Mouse (Mus musculus): Measurements from ENCODE around the gene Gabbr2.

Gabbr2 gene

DNA sequence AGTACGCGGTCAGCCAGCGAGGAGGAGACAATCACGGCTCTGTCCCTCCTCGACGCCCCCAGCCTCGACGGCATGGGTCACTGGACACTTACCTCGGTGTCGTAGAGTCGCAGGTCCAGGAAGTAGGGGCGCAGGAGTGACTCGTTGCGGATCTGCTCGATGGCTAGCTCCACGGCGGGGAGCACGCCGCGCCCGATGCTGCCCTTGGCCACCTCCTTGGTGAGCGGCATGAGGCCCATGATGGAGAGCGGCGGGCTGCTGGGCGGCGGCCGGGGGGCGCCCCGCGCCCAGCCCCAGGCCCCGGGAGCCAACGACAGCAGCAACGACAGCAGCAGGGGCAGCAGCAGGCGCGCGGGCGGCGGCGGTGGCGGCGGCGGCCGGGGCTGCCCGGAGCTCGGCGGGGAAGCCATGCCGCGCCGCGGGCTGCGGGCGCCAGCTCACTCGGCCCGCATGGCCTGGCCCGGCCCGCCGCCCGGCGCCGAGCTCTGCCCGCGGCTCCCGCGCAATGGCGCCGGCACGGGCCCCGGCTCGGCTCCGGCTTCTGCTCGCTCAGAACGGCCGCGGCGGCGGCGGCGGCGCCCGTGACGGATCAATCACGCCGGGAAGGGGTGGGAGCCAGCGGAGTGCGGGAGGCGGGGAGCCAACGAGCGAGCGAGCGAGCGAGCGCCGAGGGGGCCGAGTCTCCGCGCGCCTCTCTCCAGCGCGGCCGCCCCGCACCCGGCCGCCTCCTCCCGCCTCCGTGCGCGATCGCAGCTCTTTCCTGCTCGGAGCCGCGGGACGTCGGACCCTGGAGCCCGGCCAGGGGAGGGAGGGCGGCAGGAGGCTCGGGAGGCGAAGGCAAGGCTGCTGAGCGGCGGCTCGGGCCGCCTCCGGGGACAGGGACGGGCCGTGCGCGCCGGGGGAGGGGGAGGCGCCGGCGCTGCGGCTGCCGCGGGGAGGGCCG lies at the start of gene Gabbr2:
Gene Gabbr2 (minus strand): TSS at position 858 of the 943 bp plus-strand sequence.
- peak; percentile 55 for DNase-seq (ENCODE audit: low spot score)

DNA sequence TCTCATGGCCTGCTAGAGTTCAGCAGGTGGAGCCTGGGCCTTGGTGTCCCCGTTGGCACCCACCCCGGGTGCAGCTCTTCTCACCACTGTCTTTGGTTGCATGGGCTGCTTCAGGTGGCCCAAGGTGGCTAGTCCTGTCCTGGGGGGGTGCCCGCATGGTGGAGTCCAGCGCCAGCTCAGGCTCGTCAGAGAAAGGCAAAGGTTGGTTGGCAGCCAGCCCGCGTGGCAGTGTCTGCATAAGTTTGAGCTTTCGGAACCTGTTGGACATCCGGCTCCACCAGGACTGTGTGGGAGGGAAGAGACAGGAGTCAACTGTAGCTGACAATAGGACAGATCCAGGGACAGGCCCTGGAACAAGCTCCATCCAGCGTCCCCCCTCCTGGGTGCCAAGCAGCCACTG lies 47.9 kb upstream of the Gabbr2 start:
- DNase-seq (ENCODE audit: low spot score) = no peak

DNA sequence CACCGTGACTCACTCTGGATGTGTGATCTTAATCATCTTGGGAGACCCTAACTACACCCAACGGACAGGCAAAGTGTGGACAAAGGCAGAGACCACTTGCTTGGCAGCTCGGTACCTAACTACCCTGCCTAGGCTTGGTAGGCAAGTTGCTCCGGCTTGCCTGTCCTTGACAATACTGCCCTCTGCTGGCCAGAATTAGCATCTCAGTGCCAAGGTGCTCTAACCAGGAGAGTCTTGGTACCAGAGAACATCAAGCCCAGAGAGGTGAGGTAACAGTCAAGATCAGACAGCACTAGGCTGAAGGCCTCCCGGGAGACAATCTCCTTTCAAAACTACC lies 45.6 kb upstream of the Gabbr2 start:
- peak; percentile 86 for DNase-seq (ENCODE audit: low spot score)

DNA sequence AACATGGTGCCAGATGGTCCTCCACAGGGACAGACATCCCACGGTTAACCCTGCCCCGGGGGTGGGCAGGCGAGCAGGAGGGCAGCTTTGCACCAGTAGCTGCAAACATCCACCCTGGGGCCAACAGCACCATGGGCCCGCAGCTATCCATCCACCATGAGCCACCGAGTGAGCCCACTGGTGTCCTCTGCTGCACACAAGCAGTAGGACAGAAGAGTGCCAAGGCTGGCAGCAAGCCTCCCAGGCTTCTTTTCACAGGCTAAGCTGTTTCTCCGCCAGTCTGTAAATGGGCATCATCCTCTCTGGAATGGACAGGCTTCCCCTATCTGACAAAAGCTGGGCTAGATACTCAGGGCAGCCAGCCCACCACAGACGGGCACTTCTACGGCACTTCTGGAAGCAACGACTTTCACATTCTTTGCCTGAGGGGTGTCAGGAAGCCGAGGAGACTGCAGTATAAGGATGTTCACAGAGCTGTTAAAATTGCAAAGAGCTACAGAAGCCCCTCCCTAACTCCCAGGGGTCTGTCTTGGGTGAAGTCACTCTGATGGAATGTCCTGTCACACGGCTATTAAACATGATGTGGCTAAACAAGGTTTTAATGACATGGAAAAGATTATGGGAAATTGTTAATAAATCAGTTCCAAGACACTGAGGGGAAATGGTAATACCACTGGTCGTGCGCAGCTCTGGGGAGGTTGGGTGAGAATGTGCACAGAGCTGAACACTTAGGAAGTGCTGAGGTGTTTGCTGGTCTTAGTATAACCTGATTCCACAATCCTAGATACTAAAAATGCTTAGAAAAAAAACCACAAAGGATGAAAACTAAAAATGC lies 45.0 kb upstream of the Gabbr2 start:
- no peak for DNase-seq (ENCODE audit: low spot score)

DNA sequence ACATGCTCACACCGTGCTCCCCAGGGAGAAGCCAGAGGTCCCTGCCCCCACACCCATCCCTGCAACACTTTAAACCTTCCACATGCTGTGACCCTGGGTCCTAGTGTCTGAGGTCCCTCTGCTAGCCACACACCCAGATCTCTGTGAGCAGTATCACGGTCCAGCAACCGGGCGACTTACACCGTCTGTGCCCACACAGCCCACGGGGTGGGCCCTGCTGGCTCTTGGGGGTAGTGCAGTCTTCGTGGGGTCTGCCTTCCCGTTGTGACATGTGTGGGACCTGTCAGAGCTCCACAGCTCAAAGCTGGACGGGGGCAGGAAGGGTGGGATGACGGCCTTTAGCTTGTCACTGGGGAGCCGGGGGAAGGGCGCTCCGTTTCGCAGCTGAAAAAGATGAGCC lies 43.9 kb upstream of the Gabbr2 start:
- no peak for DNase-seq (ENCODE audit: low spot score)

DNA sequence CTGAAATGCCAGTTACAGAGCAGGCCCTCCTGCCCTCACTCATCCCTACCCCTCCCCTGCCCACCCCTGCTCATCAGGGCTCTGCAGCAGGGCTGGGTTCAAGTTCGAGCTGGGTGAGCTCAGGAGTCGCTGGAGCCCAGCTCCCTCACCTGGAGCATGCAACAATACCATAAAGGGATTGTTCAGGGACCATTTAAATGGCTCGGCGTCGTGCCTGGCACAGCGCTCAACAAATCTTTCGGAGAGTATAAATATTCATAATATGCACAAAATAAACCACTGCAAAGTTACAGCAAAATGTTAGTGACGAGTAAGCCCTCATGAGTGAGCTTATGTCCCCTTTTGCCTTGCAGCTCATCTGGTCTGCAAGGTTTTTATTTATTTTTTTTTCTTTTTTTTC lies 40.5 kb upstream of the Gabbr2 start:
- no peak for DNase-seq (ENCODE audit: low spot score)

DNA sequence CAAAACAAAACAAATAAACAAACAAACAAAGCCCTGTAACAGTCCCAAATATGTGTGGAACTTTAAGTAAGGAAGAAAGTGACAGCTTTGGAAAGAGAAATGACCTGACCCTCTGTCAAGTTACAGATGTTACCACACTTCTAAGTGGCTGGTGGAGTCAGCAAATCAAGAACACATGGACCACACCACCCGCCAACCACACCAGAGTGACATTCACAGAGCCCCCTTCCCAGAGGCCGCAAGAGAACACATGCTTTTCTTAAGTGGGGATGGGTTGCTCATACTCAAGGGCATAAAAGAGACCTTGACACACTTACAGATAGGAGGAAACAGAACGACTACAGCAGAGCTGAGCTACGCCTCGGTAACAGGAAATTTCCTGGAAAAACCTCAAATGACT lies 37.1 kb upstream of the Gabbr2 start:
- DNase-seq (ENCODE audit: low spot score) = no peak

DNA sequence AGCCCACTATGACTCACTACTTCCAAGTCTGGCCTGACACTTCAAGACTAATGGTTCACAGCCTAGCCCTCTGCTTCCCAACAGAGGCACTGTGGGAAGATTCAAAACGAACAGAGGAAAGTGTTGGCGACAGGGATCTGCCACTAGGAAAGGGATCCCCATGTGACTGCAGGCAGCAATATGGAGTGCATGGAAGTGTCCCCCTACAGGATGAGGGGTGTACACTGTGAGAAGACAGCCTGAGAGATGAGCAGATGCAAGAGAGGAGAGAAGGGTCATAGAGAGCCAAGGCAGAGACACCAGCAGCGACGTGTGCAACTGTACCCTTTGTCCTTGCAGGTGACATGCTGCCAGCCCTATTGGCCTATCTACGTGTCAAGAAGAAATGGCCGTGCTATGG lies 32.3 kb upstream of the Gabbr2 start:
- DNase-seq (ENCODE audit: low spot score) = no peak

DNA sequence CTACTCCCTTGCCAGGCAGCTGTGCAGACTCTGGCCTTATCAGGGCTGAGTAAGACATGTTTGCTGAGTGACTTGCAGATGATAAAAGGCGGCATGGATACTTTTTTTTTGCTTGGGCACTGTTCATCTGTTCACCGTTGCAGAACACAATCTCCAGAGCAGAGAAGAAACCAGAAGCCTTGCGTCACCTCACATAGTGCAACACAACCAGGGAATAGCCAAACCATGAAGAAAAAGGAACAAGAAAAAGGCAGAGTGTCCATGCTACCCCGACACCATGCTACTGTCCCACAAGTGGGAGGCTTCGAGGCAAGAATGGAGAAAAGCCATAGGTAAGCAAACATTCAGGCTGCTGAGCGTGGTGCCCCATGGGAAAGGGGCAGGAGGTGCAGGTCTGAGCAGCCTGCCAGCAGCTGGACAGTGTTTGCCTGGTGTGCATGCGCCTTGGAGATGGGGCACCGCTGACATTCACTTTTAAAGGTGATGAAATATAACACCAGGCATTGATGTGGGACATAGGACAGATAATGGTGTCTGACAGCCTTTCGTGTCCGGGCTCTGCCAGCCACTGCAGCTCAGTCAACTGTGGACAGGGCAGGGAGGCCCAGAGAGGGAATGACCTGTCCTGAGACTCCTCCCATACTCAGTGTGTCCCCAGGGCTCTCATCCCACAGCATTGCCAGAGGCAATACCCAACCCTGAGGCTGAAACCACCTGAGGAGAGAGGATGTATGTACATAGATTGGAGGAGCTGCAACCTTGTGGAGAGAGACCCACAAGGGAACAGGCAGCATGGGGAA lies 31.3 kb upstream of the Gabbr2 start:
- DNase-seq (ENCODE audit: low spot score) = no peak

DNA sequence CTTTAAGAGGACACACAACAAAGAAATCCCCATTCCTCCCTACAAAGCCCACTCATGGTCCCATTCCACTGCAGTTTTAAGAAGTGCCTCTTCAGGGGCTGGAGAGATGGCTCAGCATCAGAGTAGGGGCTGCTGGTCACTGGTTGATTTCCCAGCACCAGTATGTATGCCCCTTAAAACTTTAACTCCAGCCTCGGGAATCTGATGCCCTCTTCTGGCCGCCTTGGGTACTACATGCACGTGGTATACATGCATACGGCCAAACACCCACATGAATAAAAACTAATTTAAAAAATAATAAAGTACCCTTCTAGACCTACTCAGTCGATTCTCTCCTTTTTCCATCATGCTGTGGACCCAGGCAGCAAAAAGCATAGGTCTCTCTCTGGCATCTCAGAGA lies 28.9 kb upstream of the Gabbr2 start:
- peak; percentile 75 for DNase-seq (ENCODE audit: low spot score)

DNA sequence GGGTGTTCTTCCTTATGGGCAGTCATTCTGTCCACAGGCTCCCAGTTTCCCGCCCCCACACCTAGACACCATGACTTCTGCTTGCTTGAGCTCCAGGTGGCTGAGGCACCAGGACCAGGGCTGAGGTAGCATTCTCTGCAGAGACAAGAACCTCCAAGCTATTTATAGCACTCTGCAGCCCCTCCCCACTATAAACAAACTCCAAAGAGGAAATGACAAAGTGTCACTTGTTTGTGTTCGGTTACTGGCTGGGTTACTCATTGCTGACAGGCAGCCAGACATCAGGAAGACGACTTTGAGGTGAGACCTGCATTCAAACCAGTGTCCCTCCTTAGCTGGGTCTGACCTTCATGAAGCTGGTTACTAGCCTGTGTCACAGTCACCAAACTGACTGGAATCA lies 23.5 kb upstream of the Gabbr2 start:
- DNase-seq (ENCODE audit: low spot score) = no peak

DNA sequence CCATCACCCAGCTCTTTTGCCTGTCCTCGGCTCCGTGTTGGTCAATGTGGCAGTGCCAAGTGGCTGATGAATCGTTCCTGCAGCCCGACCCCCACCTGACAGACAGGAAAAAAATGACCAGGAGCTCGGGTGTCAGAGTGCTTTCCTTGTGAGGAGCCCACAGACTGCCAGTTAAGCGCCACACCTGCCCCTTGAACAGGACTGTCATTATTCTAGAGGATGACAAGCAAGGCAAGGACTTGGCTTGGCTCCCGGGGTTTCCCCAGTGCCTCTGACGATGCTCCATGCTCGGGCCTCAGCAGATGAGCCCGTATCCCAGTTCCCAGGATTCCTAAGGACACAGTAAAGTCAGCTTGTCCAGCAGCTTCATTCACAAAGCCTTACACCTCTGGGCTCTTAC lies 20.8 kb upstream of the Gabbr2 start:
- DNase-seq (ENCODE audit: low spot score) = no peak

DNA sequence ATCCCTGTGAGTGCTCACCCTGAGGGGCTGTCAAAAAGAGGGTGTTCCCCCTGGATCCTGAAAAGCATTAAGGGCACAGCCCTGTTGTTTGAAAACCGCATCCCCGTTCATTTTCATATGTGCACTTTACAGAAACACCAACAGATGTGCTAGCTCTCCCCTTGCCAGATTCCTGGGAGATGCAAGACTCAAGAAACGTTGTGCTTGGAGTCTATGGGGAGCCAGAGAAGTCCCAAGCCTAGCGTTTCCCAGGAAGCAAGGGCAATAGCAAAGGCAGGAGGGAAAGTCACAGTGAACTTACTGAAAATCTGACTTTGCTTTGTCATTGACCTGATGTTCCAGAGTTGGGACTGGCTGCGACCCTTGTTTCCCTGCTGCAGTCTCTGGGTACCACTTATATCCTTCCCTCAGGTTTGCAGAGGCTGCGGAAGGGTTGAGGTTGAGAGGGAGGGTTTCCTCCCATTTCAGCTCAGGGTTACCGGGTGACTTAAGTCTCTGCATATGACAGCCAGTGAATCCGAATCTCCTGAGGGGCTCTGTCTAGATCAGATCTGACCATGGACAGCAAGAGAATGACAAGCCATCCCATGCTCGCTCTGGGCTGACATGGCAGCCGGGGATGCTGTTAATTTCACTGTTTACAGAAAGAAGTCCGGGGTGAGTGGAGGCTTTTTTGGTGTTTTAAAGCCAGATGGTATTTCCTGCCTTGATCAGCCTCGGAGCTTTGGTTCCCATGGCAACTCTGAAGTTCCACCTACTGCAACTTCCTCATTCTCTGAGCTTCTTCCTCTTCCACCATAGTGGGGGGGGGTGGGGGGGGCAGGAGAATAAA lies 18.9 kb upstream of the Gabbr2 start:
- DNase-seq (ENCODE audit: low spot score) = peak; percentile 75

DNA sequence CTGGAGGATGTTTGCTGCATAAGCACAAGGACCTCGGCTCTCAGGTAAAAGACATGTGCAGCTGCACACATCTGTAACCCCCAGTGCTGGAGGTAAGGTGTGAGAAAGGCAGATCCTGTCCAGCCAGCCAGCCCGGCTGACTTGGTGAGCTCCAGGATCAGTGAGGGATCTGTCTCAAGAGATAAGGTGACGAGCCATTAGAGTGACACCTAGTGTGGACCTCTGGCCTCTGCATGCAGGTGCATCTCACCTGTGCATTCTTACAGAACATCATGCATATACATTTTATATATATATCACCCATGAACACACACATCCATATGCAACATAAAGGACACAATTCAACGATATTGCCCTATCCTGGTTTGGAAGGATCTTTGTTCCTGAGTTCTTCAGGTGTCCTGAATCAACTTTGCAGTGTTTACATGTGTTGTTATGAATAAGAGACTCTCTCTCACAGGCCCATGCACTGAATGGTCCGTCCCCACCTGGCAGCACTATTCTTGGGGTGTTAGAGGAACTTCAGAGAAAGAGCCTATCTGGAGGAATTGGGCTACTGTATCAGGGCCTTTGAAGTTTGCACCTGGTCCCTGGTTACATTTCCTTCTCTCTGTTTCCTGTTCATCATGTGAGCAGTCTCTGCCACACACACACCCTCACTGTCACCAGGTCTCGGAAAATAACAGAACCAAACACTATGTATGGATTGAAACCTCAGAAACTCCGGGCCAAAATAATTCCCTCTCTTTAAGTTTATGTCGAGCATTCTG lies 9.1 kb upstream of the Gabbr2 start:
- no peak for DNase-seq (ENCODE audit: low spot score)

DNA sequence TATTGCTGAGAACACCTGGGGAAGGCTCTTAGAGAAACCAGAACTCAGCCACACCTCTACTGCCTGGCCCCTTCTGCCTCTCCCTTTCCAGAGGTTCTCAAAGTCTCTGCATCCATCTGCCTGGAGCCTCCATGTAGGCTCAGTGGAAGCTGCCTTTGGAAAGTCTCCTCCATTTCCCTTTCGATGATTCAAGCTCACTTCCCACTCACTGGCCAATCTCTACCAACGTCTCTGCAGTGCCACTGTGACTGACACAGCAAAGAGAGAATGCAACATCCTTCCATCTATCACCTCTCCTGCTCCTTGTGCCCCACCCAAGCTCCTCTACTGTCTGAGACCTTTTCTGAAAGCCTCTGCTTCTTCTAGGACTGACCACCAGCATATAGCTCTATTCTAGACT lies 6.3 kb upstream of the Gabbr2 start:
- no peak for DNase-seq (ENCODE audit: low spot score)

DNA sequence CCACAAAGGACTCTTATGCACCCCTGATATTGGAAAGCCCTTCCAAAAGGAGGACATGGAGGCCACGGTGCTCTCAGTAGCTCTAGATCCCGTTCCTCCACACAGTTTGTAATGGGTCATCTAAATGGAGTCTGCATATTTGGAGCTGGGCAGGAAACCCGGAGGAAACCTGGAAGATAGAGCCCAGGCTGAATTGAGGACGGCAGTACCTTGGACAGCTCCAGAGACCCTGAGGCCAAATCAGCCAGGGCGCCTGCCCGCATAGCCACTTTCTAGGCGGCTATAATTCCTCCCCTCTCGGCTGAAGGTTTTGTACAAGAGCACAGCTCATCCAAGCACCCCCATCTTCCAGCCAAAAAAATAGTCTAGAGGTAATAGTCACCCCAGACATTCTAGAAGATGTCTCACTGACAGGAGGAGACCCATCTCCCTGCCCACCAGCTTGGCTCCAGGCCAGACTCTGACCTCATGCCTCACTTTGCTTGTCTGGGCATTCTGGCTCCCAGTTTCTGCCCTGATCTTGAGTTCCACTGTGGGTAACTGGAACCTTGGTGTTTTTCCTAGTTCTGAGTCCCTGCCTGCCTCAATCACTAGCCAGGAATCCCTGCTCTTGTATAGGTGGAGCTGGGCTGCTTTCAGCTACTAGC lies 1.3 kb upstream of the Gabbr2 start:
- no peak for DNase-seq (ENCODE audit: low spot score)

DNA sequence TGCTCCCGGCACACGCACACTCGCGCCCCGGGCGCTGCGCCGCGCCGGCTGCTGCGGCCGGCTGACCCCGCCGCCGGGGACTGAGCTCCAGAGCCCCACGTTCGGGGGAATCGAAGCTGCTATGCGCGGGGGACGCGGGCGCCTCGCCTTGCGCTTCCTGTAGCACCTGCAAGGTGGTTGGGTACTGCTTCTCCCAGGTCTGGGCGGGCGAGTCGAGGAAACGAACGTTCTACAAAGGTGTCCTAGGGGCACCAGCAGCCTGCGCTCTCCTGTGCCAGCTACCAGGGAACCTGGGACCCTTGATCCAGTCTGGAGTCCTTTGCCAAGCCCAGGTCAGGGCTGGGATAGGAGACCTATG lies 265 bp upstream of the Gabbr2 start:
- no peak for DNase-seq (ENCODE audit: low spot score)

DNA sequence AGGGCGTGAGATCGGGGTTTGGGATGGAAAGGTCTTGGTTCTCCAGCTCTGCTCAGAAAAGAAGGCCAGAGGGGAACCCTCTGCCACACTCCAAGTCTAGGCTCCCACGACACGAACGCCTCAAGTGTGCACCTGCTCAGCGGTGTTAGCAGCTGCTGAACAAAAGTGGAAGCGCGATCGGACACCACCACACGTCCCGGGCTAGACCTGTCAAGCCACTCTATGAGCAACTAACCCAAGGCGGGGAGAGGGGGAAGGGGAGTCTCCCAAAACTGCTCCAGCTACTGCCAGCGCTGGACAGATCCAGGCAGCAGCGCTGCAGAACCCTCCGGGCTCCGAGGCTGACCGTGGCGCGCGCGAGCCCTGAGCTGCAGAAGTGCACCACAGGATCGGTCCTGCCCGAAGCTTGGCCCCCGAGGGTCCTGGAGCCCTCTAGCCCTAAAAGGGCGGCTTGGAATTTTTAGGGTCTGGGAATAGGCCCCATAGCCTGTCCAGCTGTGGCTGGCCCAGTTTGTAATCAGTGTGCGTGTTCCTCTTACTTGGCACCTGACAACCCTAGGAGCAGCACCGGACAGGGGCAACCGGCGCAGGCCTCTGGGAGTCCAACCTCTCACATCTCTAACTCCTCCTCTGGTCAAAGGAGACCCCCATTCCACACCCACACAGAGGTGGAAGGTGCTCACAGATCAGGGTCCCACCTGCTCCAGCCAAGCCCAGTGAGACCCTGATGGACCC lies 1.2 kb downstream of the Gabbr2 start:
- DNase-seq (ENCODE audit: low spot score) = no peak

DNA sequence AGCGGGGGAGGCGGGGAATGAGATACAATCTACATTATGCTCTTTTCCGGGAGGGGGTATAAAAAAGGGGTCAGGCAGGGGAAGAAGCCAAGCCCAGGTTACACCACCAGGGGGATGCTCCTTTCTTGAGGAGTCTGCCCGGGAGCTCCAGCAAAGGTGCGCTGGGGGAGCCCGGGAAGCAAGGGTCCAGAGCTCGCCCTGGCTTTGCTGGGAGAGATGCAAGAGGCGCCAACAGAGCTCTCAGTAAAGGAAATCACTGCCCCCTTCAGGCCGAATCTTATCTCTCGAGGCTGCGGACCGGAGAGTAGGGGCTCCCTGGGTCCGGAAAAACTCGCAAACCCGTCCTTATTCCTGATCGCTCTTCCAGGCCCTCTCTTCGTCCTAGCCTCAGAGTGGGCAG lies 1.8 kb downstream of the Gabbr2 start:
- peak; percentile 80 for DNase-seq (ENCODE audit: low spot score)

DNA sequence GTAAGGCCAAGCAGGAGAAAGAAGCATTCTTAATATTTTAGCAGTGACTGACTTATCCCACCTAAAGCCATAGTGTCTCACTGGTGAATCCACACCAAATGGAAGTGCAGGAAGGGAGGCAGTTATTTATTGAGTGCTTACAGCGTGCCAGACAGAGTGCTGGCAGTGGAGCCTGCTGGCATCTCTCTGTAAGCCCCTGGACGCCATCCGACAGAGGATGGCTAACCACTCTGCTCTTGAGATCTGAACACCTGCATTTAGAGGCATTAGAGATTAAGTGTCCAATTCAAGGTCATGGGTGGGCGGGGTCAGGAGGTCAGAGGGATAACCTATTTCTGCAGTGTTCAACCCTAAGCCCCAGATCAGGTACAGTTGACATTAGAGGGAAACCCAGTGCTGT lies 2.8 kb downstream of the Gabbr2 start:
- DNase-seq (ENCODE audit: low spot score) = no peak
